Mouse (Mus musculus): ENCODE results near the gene AA467197.

DNA sequence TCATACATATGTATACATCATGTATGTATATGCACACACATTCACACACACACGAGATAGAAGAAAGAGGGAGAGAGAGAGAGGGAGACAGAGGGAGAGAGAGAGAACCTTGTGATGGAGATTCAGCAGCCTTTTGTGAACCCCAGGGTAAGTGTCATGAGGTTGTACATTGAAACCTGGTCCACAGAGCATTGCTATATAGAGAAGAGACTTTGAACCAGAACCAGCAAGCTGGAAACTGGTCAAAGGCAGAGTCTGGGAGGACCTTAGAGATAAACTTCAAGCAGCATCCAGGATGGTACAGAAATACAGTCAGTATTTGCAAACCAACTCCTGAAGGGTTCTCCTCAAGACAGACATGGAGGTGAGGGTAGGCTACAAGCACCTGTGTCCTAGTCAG lies 46.4 kb upstream of the AA467197 start:
- TF ChIP-seq CTCF (IDR thresholded peaks at IDR 0.05) = no peak
- no peak for TF ChIP-seq POLR2A (IDR thresholded peaks at IDR 0.05; ENCODE audit: insufficient read depth, low read depth, low read length)
